Mouse (Mus musculus): ENCODE data around the gene Recql5. TPM values are rescaled to one million over a fixed set of nuclear protein-coding genes. Genes with fewer than 3 reads are reported as not detected.
A peak's percentile ranks its signal among the peaks of the same experiment; 100 is the strongest.

The Recql5 gene
- polyA plus RNA-seq, 1 experiment from 2014 or later: 20.7 TPM

DNA sequence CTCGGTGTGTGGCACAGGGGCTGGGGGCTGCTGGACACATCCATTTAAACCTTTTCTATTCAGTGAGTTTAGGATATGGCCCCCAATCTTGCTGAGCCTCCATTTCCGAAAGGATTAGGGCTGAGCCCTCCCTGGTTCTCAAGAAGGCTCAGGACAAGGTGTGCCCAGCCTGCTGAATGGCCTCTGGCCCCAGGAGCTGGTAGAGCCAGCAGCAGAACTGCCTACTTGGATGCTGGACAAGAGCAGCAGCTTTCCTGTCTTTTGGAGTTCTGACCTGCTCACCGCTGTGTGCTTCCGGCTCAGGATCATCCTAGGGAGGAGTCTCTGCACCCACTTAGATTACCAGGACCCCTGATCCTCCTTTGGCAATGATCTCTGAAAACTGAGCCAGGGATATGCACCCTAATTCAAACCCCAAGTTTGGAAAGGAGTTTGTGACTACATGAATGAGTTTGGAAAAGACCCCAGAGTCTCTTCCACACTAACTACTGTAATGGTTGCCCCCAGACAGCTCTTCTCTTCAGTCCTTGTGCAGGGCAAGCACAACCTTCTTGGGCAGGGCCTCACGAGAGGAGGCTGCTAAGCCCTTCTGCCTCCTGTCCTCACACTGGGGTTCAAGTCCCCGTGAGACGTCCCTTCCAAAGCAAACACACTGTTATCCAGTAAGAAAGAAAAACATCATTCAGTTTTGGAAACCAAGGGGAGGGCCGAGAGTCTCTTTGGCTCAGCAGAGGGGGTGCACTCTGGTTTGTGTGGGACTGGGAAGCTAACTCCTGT is 32.5 kb downstream of the Recql5 start:
- Histone ChIP-seq H3K4me3 (ENCODE audit: low read depth, low read length) (no peak overlapping the region), H3K36me3 (ENCODE audit: control insufficient read depth, insufficient read depth, low read length) (peaks cover 6% of the 10 kb centered on the region; the same call in 1 of the 2 replicates), H3K9ac (ENCODE audit: low read length) (no peak overlapping the region), H3K27me3 (replicated peaks; ENCODE audit: control insufficient read depth, insufficient read depth, low read length) (no peaks in the 10 kb centered on the region), H3K27ac (ENCODE audit: low read depth) (no peak overlapping the region), H3K4me2 (ENCODE audit: low read length) (no peak overlapping the region), H3K9me3 (ENCODE audit: control insufficient read depth, low read length) (no peaks in the 10 kb centered on the region), H3K4me1 (replicated peaks; ENCODE audit: control insufficient read depth, insufficient read depth, low read length) (peaks cover 27% of the 10 kb centered on the region)
- ATAC-seq (replicated peaks; ENCODE audit: low FRiP score, low TSS enrichment, low read depth) (no peak), DNase-seq (ENCODE audit: low spot score) (no peak)
- 84% methylated on average over 8 of the region's 8 CpGs for WGBS

DNA sequence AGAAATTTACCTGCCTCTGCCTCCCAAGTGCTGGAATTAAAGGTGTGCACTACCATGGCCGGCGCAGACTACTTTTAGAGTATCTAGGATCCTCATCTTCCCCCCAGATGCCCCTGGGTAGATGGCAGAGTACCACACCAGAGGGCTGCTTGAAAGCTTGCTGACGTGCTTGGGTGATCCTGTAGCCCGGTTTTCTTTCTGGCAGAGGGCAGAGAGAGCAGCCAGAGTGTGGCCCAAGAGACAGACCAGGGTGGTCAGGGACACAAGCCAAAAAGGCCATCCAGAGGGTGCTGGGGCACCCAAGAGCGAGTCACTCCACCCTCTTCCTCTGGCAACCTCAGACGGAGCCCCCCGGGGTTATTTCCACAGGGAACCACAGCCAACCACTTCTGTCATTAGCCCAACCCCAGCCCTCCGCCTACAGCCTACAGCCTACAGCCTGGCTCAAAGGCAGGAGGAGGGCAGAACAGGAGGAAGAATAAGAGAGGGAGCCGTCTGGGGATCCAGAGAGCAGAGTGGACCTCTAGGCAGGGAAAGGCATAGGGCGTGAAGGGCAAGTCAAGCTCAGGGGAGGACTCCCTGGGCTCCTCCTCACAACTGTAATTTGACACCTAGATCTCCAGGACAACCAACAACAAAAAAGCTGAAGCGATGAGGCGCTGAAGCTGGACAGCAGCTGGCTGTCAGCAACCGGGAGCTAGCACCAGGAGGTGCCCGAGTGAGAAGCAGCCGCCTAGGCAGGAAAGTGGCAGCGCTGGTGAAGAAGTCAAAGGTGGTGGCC is 33.6 kb downstream of the Recql5 start, which contains the start of gene Smim5:
Gene Smim5, plus strand, starts transcription at position 481 of the 781 bp plus-strand sequence.
- no peak within 1 kb of the TSS for H3K4me2 ChIP-seq (ENCODE audit: low read length)

GRCm38 (mm10) chr11:115898886-115899285 is 34.4 kb downstream of the Recql5 start:
- H3K27me3 ChIP-seq (replicated peaks; ENCODE audit: control insufficient read depth, insufficient read depth, low read length): no peaks in the 10 kb centered on the region
- no peak for ATAC-seq (replicated peaks; ENCODE audit: low FRiP score, low TSS enrichment, low read depth)
- H3K9me3 ChIP-seq (ENCODE audit: control insufficient read depth, low read length): no peaks in the 10 kb centered on the region
- WGBS: 29% methylated on average over 4 of the region's 4 CpGs
- no peak overlapping the region for H3K4me2 ChIP-seq (ENCODE audit: low read length)
- DNase-seq (ENCODE audit: low spot score): peak; percentile 71
- no peak overlapping the region for H3K4me3 ChIP-seq (ENCODE audit: low read depth, low read length)
- no peak overlapping the region for H3K27ac ChIP-seq (ENCODE audit: low read depth)
- peaks cover 13% of the 10 kb centered on the region for H3K36me3 ChIP-seq (ENCODE audit: control insufficient read depth, insufficient read depth, low read length)
- no peak overlapping the region for H3K9ac ChIP-seq (ENCODE audit: low read length)
- H3K4me1 ChIP-seq (replicated peaks; ENCODE audit: control insufficient read depth, insufficient read depth, low read length): peaks cover 23% of the 10 kb centered on the region

More for the DNA sequence above, 33.6 kb downstream of the Recql5 start, which contains the start of gene Smim5:
- no peak within 1 kb of the TSS for H3K9ac ChIP-seq (ENCODE audit: low read length)
- DNase-seq (ENCODE audit: low spot score) (peak; percentile 70), ATAC-seq (replicated peaks; ENCODE audit: low FRiP score, low TSS enrichment, low read depth) (peak; percentile 32)
- H3K4me1 ChIP-seq (replicated peaks; ENCODE audit: control insufficient read depth, insufficient read depth, low read length): peaks cover 27% of the 10 kb centered on the region
- no peaks in the 10 kb centered on the region for H3K27me3 ChIP-seq (replicated peaks; ENCODE audit: control insufficient read depth, insufficient read depth, low read length)
- H3K36me3 ChIP-seq (ENCODE audit: control insufficient read depth, insufficient read depth, low read length): peaks cover 13% of the 10 kb centered on the region
- WGBS: 31% methylated on average over 16 of the region's 16 CpGs
- H3K4me3 ChIP-seq (ENCODE audit: low read depth, low read length): no peak within 1 kb of the TSS
- no peak within 1 kb of the TSS for H3K27ac ChIP-seq (ENCODE audit: low read depth)
- H3K9me3 ChIP-seq (ENCODE audit: control insufficient read depth, low read length): no peaks in the 10 kb centered on the region

DNA sequence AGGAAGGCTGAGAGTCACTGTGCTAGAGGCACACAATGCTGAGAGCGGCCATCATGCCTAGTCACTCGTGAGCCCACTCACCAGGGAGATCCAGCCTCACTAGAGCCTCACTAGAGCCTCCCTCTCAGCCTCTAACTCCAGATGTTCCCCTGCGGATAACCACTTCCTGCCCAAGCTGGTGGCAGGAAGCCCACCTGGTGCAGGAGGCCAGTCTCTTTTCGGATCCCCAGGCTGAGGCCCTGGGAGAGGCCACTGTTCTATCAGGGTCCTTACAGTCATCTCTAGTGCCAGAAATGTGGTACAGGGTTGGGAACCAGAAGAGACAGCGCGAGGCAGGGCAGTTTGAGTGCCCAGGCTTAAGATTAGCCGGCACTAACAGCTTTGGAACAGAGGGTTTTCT is 34.8 kb downstream of the Recql5 start:
- H3K27ac ChIP-seq (ENCODE audit: low read depth): no peak overlapping the region
- H3K4me1 ChIP-seq (replicated peaks; ENCODE audit: control insufficient read depth, insufficient read depth, low read length): peaks cover 19% of the 10 kb centered on the region
- no peaks in the 10 kb centered on the region for H3K27me3 ChIP-seq (replicated peaks; ENCODE audit: control insufficient read depth, insufficient read depth, low read length)
- H3K4me2 ChIP-seq (ENCODE audit: low read length): no peak overlapping the region
- H3K36me3 ChIP-seq (ENCODE audit: control insufficient read depth, insufficient read depth, low read length): peaks cover 13% of the 10 kb centered on the region
- ATAC-seq (replicated peaks; ENCODE audit: low FRiP score, low TSS enrichment, low read depth): no peak
- DNase-seq (ENCODE audit: low spot score): no peak
- H3K9me3 ChIP-seq (ENCODE audit: control insufficient read depth, low read length): no peaks in the 10 kb centered on the region
- WGBS: 84% methylated on average over 7 of the region's 7 CpGs
- no peak overlapping the region for H3K4me3 ChIP-seq (ENCODE audit: low read depth, low read length)
- H3K9ac ChIP-seq (ENCODE audit: low read length): no peak overlapping the region

DNA sequence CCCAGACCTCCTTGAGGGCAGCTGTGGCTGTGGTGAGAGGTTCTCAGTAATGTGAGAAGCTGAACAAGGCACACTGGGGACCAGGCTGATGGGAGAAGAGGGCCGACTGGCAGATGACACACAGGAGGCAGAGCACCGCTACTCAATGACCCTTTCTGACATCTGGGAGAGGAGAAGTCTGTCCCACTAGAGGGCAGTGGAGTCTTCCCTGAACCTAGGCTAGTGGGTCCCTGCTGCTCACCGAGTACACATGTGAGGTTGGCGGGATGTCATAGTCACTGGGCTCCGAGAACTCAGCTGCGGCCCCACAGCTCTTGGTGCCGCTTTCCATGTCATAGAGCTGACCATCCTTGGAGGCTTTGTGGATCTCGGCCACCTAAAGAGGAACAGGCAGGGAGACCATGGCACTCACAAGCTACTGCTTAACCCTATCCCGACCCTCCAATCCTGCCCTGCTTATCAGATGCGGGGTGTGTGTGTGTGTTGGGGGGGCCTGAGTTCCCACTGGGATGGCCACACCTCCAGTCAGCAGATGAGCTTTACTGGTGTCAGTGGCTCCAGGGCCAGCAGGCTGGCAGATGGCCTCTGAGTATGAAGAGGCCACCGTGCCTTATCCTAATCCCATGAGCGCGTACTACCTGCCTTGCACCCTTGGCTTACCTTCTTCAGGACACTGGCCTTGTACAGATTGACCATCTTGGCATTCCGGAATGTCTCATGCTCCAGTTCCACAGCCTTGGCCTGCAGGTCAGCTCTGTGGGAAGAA is 38.3 kb downstream of the Recql5 start:
- Histone ChIP-seq H3K36me3 (ENCODE audit: control insufficient read depth, insufficient read depth, low read length) (peaks cover 17% of the 10 kb centered on the region), H3K9ac (ENCODE audit: low read length) (no peak overlapping the region), H3K4me3 (ENCODE audit: low read depth, low read length) (no peak overlapping the region), H3K4me2 (ENCODE audit: low read length) (no peak overlapping the region), H3K27me3 (replicated peaks; ENCODE audit: control insufficient read depth, insufficient read depth, low read length) (no peaks in the 10 kb centered on the region), H3K4me1 (replicated peaks; ENCODE audit: control insufficient read depth, insufficient read depth, low read length) (peaks cover 4% of the 10 kb centered on the region), H3K9me3 (ENCODE audit: control insufficient read depth, low read length) (no peaks in the 10 kb centered on the region), H3K27ac (ENCODE audit: low read depth) (no peak overlapping the region)
- DNase-seq (ENCODE audit: low spot score) (no peak), ATAC-seq (replicated peaks; ENCODE audit: low FRiP score, low TSS enrichment, low read depth) (0 out of 2 replicates have a peak, but pooled peaks have one; percentile 29)
- WGBS: 72% methylated on average over 14 of the region's 14 CpGs

DNA sequence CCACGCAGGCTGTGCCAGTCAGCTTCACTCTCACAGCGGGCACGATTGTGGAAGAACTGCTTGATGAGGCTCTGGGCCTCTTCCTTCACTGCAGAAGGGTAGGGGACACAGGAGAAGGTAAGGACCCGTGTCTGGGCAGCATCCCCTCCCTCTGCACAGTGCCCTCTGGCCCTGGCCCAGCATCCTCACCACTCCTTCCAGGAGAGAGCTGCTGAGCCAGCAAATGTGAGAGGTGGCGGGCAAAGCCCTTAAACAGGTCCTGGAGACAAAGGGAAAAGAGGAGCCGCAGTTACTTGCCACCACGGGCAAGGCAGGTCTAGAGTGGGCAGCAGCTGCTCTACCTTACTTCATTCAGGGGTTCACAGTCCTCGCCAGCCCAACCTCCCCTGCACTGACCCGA is 40.2 kb downstream of the Recql5 start:
- no peak overlapping the region for H3K4me3 ChIP-seq (ENCODE audit: low read depth, low read length)
- H3K27me3 ChIP-seq (replicated peaks; ENCODE audit: control insufficient read depth, insufficient read depth, low read length): no peaks in the 10 kb centered on the region
- no peak overlapping the region for H3K27ac ChIP-seq (ENCODE audit: low read depth)
- no peak overlapping the region for H3K4me2 ChIP-seq (ENCODE audit: low read length)
- H3K9ac ChIP-seq (ENCODE audit: low read length): no peak overlapping the region
- no peaks in the 10 kb centered on the region for H3K4me1 ChIP-seq (replicated peaks; ENCODE audit: control insufficient read depth, insufficient read depth, low read length)
- no peaks in the 10 kb centered on the region for H3K9me3 ChIP-seq (ENCODE audit: control insufficient read depth, low read length)
- ATAC-seq (replicated peaks; ENCODE audit: low FRiP score, low TSS enrichment, low read depth) (no peak), DNase-seq (ENCODE audit: low spot score) (no peak)
- peaks cover 17% of the 10 kb centered on the region for H3K36me3 ChIP-seq (ENCODE audit: control insufficient read depth, insufficient read depth, low read length)
- 92% methylated on average over 9 of the region's 9 CpGs for WGBS

DNA sequence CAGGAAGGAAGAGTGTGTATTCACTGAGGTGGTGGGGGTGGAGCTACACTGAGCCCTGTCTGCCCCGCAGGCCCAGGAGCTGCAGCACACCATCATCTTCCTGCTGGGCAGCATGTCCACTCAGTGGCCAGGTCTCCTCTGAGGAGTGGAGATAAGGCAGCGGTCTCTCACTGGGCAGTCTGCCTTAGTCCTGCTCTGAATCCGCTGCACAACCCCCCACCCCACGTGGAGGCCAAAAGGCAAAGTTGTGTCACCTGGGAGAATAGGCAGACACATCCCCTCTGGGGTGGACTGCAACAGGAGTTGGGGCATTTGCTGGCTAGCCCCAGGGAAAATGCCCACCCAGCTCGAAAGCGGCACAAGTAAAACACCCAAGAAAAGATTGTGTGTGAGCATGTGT is 41.1 kb downstream of the Recql5 start:
- Histone ChIP-seq H3K9me3 (ENCODE audit: control insufficient read depth, low read length) (no peaks in the 10 kb centered on the region), H3K27me3 (replicated peaks; ENCODE audit: control insufficient read depth, insufficient read depth, low read length) (no peaks in the 10 kb centered on the region), H3K9ac (ENCODE audit: low read length) (no peak overlapping the region), H3K27ac (ENCODE audit: low read depth) (no peak overlapping the region), H3K4me2 (ENCODE audit: low read length) (no peak overlapping the region), H3K4me3 (ENCODE audit: low read depth, low read length) (no peak overlapping the region), H3K4me1 (replicated peaks; ENCODE audit: control insufficient read depth, insufficient read depth, low read length) (no peaks in the 10 kb centered on the region), H3K36me3 (ENCODE audit: control insufficient read depth, insufficient read depth, low read length) (peaks cover 17% of the 10 kb centered on the region)
- DNase-seq (ENCODE audit: low spot score): no peak
- 66% methylated on average over 6 of the region's 6 CpGs for WGBS
- no peak for ATAC-seq (replicated peaks; ENCODE audit: low FRiP score, low TSS enrichment, low read depth)

GRCm38 (mm10) chr11:115889159-115889558 is 44.1 kb downstream of the Recql5 start:
- H3K27me3 ChIP-seq (replicated peaks; ENCODE audit: control insufficient read depth, insufficient read depth, low read length): no peaks in the 10 kb centered on the region
- 0 out of 2 replicates have a peak, but pooled peaks cover 4% of the 10 kb centered on the region for H3K36me3 ChIP-seq (ENCODE audit: control insufficient read depth, insufficient read depth, low read length)
- H3K4me1 ChIP-seq (replicated peaks; ENCODE audit: control insufficient read depth, insufficient read depth, low read length): no peaks in the 10 kb centered on the region
- 80% methylated on average over 6 of the region's 6 CpGs for WGBS
- no peak overlapping the region for H3K4me3 ChIP-seq (ENCODE audit: low read depth, low read length)
- H3K9ac ChIP-seq (ENCODE audit: low read length): no peak overlapping the region
- no peaks in the 10 kb centered on the region for H3K9me3 ChIP-seq (ENCODE audit: control insufficient read depth, low read length)
- no peak for ATAC-seq (replicated peaks; ENCODE audit: low FRiP score, low TSS enrichment, low read depth)
- no peak for DNase-seq (ENCODE audit: low spot score)
- H3K4me2 ChIP-seq (ENCODE audit: low read length): no peak overlapping the region
- no peak overlapping the region for H3K27ac ChIP-seq (ENCODE audit: low read depth)

All from intestine, embryonic 14.5 days (tissue).